Mouse (Mus musculus) ES-Bruce4 (cell line): ENCODE measurements around the gene Glb1l2. TPM values are rescaled to one million over a fixed set of nuclear protein-coding genes. Genes with fewer than 3 reads are reported as not detected.

Source experiments
- H3K27ac ChIP-seq: 2 replicates; pipeline ENCODE4 v1.5.1; 2012; ENCODE audit warnings: low read length, inconsistent platforms; ENCODE audit not compliant: insufficient read depth
- H3K27me3 ChIP-seq: 2 replicates; pipeline ENCODE4 v1.6.1; 2012; ENCODE audit warnings: mild to moderate bottlenecking, low read length, inconsistent platforms; ENCODE audit not compliant: control insufficient read depth, poor library complexity, insufficient read depth, severe bottlenecking
- H3K36me3 ChIP-seq: 2 replicates; pipeline ENCODE4 v1.6.1; 2012; ENCODE audit warnings: inconsistent platforms, mild to moderate bottlenecking, low read length, moderate library complexity; ENCODE audit not compliant: control insufficient read depth, poor library complexity, insufficient read depth, severe bottlenecking
- H3K4me1 ChIP-seq: one replicate; pipeline ENCODE4 v1.8.1; 2011; ENCODE audit warnings: low read length; ENCODE audit not compliant: control insufficient read depth, insufficient read depth
- H3K4me3 ChIP-seq: 2 replicates; pipeline ENCODE4 v1.5.1; 2011; ENCODE audit warnings: low read depth, mild to moderate bottlenecking, low read length
- H3K9ac ChIP-seq: 2 replicates; pipeline ENCODE4 v1.6.1; 2012; ENCODE audit warnings: low read depth, mild to moderate bottlenecking, inconsistent platforms; ENCODE audit not compliant: poor library complexity, severe bottlenecking
- H3K9me3 ChIP-seq: replicated peaks from 2 replicates; pipeline ENCODE4 v1.6.1; 2012; ENCODE audit warnings: mild to moderate bottlenecking, low read length, inconsistent platforms; ENCODE audit not compliant: control insufficient read depth, poor library complexity, insufficient read depth, severe bottlenecking
- CTCF ChIP-seq: IDR thresholded peaks from one replicate; pipeline ENCODE4 v1.8.1; 2011; ENCODE audit warnings: low read depth, low read length
- EP300 ChIP-seq: IDR thresholded peaks from 2 replicates; pipeline ENCODE4 v1.6.1; 2011; ENCODE audit warnings: low read depth, low read length; ENCODE audit not compliant: insufficient read depth
- POLR2A ChIP-seq: IDR thresholded peaks from one replicate; pipeline ENCODE4 v1.8.1; 2011; ENCODE audit warnings: low read length; ENCODE audit not compliant: insufficient read depth
- polyA plus RNA-seq: library from polyadenylated mRNA; stranded (reverse); fragments of >200 nt; gene quantifications from 2 replicates; pipeline ENCODE4 v1.2.4, GENCODE M21; 2011; ENCODE audit warnings: low read depth; ENCODE audit not compliant: missing spikeins, insufficient read depth, insufficient read length

The Glb1l2 gene
- polyA plus RNA-seq, 1 experiment = 5.0 TPM

DNA sequence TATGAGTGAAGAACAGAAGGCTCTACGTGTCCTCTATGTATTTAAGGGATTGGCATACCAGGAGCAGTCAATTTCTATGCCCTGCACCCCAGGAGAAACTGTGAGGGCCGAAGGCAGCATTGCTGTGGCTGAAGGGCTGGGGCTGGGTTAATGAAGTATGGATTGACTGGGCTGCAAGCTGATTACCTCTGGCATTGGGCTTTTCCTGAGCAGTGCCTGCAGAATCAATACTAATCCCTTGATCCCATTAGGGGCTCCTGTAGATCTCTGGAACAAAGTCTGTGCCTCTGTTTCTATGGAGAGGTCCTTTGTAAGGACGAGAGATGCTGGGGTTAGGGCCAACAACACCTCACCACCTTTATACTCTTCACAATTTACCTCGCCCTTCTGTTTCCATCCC, 59.1 kb downstream of the Glb1l2 start:
- Histone ChIP-seq H3K27ac (no peak overlapping the region), H3K9ac (no peak overlapping the region), H3K36me3 (no peaks in the 10 kb centered on the region), H3K4me1 (no peaks in the 10 kb centered on the region), H3K9me3 (no peaks in the 10 kb centered on the region), H3K4me3 (no peak overlapping the region), H3K27me3 (no peaks in the 10 kb centered on the region)
- TF ChIP-seq POLR2A (no peak), EP300 (no peak), CTCF (no peak)

DNA sequence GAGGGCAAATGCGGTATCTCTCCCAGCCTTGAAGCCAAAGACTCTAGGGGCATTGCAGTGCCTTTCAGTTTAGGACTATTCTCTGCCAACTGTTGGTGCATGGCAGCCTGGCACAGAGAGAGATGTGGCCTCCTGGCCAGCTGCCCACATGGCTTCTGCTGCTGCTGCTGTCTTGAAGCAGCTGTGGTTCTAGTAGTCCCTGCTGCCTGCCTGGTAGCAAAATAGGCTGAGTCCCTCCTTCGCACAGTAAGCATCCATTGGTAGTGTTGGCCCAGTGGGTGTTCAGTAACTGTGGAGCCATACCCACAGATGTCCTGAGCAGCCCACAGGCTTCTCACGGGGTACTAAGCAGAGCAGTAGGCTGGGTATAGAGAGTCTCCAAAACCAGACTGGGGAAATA, 63.5 kb downstream of the Glb1l2 start:
- H3K36me3 ChIP-seq = no peaks in the 10 kb centered on the region
- no peak overlapping the region for H3K27ac ChIP-seq
- H3K9ac ChIP-seq = no peak overlapping the region
- H3K9me3 ChIP-seq = no peaks in the 10 kb centered on the region
- H3K4me1 ChIP-seq = no peaks in the 10 kb centered on the region
- H3K27me3 ChIP-seq = no peaks in the 10 kb centered on the region
- TF ChIP-seq EP300 = no peak
- TF ChIP-seq POLR2A = no peak
- no peak for TF ChIP-seq CTCF
- no peak overlapping the region for H3K4me3 ChIP-seq

DNA sequence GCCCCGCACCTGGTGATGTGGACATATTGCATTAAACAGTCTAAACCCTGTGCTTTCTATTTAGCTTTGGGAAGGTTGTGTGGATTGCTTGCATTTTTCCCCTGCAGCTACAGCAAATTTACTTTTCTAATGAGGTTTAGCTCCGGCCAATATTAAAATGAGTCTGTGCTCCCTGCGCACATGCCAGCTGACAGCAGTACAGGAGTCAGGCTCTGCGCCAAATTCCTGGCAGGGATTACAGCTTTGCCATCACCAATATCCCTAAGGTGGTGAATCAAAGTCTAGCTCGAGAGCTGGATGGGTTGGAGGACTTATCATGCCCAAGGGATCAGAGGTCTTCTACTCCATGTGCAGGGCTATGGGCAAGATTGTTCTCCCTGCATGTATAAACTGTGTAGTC, 69.2 kb downstream of the Glb1l2 start:
- no peak overlapping the region for H3K9ac ChIP-seq
- peaks cover 15% of the 10 kb centered on the region for H3K27me3 ChIP-seq
- H3K9me3 ChIP-seq = no peaks in the 10 kb centered on the region
- H3K27ac ChIP-seq = no peak overlapping the region
- H3K4me1 ChIP-seq = no peaks in the 10 kb centered on the region
- no peaks in the 10 kb centered on the region for H3K36me3 ChIP-seq
- TF ChIP-seq CTCF (no peak), EP300 (no peak), POLR2A (no peak)
- H3K4me3 ChIP-seq = no peak overlapping the region

DNA sequence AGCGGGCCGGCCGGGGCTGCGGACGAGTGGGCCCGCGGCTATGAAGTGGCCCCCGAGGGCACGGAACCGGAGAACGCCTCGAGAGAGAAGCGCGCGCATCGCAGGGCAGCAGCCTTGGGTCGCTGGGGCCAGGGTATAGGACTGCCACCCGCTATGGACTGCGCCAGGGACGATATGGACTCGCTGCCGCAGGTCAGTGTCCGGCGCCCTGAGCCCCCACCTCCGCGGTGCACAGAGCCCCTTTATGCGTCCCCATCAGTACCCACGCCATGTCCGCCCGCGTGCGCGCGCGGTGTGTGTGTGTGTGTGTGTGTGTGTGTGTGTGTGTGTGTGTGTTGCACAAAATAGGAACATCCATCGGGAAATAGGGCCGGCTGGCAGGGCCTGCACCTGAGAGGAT, 72.3 kb downstream of the Glb1l2 start:
- TF ChIP-seq EP300 (no peak), CTCF (no peak), POLR2A (no peak)
- H3K9me3 ChIP-seq = no peaks in the 10 kb centered on the region
- H3K9ac ChIP-seq = peak overlapping the region; percentile 50
- no peaks in the 10 kb centered on the region for H3K36me3 ChIP-seq
- H3K27me3 ChIP-seq = peaks cover 17% of the 10 kb centered on the region
- H3K4me3 ChIP-seq = peak overlapping the region; percentile 29
- no peak overlapping the region for H3K27ac ChIP-seq
- no peaks in the 10 kb centered on the region for H3K4me1 ChIP-seq

DNA sequence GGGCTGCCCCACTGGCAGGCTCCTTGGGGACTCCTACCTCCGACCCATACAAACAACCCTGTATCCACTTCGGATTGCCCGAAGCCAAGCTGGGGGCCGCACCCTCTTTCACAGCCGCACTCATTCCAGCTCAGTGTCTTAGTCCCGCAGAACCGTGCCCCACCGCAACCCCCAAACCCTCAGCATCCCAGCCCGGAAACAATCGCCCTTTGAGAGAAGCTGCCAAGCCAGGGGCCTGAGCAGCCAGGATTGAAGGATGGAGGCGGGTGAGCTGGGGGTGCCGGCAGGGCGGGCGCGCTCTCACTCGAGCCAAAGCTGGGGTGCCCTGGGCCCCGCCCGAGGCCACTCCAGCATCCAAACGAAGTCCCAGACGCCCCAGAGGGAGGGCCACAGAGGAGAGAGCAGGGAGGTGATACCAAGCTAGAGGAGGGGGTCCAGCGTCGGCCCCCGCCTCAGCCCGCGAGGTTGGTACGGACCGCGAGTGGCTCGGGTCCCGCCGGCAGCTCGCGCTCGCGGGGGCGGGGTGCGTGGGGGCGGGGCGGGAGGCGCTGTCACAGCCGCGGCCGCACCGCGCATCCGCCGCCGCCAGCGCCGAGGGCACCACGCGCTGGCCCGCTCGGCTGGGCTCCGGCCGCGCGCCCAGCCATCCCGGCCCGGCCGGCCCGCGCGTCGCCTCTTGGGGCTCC, 72.9 kb downstream of the Glb1l2 start, which contains the start of gene B3gat1:
B3gat1 (plus strand) TSS at position 523 of the 686 bp plus-strand sequence.
- TF ChIP-seq CTCF (no peak), POLR2A (no peak), EP300 (no peak)
- Histone ChIP-seq H3K9me3 (no peaks in the 10 kb centered on the region), H3K9ac (peak within 1 kb of the TSS; percentile 50), H3K4me3 (peak within 1 kb of the TSS; percentile 29), H3K27ac (no peak within 1 kb of the TSS), H3K36me3 (no peaks in the 10 kb centered on the region), H3K27me3 (peaks cover 17% of the 10 kb centered on the region), H3K4me1 (no peaks in the 10 kb centered on the region)

DNA sequence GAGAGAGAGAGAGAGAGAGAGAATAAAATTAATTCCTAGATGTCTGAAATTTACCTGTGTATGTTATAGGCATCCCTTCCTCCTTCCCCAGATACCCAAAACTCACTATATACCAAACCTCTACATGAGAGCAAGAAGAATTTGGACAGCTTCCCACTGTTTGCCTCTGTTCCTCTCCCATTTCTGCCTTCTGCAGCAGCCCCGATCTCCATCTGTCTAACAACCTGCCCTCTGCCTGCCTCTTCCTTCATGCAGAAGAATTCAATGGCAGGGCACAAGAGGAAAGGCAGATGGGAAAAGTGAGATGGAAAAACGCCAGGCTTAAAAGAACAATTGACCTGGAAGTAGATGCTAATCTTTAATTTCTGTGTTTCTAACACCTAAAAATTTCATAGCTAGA, 77.7 kb downstream of the Glb1l2 start:
- Histone ChIP-seq H3K4me3 (no peak overlapping the region), H3K9me3 (no peaks in the 10 kb centered on the region), H3K27ac (no peak overlapping the region), H3K27me3 (peaks cover 7% of the 10 kb centered on the region; the same call in 1 of the 2 replicates), H3K4me1 (no peaks in the 10 kb centered on the region), H3K9ac (no peak overlapping the region), H3K36me3 (no peaks in the 10 kb centered on the region)
- TF ChIP-seq CTCF (no peak), EP300 (no peak), POLR2A (no peak)
